Mouse (Mus musculus): Measurements from ENCODE around the gene Ptprd.

DNA sequence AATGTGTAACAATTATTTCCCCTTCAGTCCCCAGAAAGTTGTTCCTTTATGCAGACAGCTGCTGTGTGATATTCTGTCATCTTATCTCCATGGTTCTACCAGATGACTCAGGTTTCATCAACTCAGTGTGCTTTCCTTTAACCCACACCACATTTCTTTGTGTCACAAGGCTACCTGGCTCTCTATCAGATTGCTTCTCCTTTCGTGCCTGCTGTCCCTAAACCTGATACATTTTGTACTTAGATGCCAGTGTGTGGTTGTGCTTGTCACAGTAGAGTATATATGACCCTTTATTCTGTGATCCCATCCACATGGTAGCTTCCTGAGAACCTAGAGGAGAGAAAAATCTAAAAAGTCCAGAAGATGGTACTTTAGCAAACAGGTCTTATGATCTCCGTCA lies 1445.3 kb downstream of the Ptprd start:
- no peak for TF ChIP-seq CTCF (IDR thresholded peaks at IDR 0.05; ENCODE audit: low read depth, low read length)
- no peak for TF ChIP-seq GATA1 (IDR thresholded peaks at IDR 0.05; ENCODE audit: borderline replicate concordance, low read length)
- no peak for TF ChIP-seq POLR2AphosphoS5 (IDR thresholded peaks at IDR 0.05; ENCODE audit: insufficient replicate concordance, low read depth, low read length)
- no peak for TF ChIP-seq GATA2 (IDR thresholded peaks at IDR 0.05; ENCODE audit: borderline replicate concordance, low read depth, low read length)

Data from G1E (cell line).